Mouse (Mus musculus) heart, embryonic 11.5 days (tissue): ENCODE data around the gene Cog4. TPM values are rescaled to one million over a fixed set of nuclear protein-coding genes. Genes with fewer than 3 reads are reported as not detected.

Experiments
- ATAC-seq: fragments of 200-750 bp; cut with Nextera tagmentation; replicated peaks from 2 replicates; pipeline ENCODE4 v1.8.0; 2017; ENCODE audit warnings: moderate library complexity; ENCODE audit not compliant: insufficient number of reproducible peaks, low FRiP score, low TSS enrichment
- H3K27ac ChIP-seq: fragments of 300-500 bp; sonication (generic); 2 replicates; pipeline ENCODE4 v1.5.1; 2014; ENCODE audit warnings: mild to moderate bottlenecking, low read depth, low read length
- H3K27me3 ChIP-seq: fragments of 300-500 bp; sonication (generic); 2 replicates; pipeline ENCODE4 v1.6.1; 2014; ENCODE audit warnings: mild to moderate bottlenecking, low read length, mixed read lengths; ENCODE audit not compliant: control insufficient read depth, insufficient read depth
- H3K36me3 ChIP-seq: fragments of 300-500 bp; sonication (generic); 2 replicates; pipeline ENCODE4 v1.6.1; 2014; ENCODE audit warnings: mild to moderate bottlenecking, low read length, moderate library complexity, mixed read lengths; ENCODE audit not compliant: control insufficient read depth, insufficient read depth
- H3K4me1 ChIP-seq: fragments of 300-500 bp; sonication (generic); 2 replicates; pipeline ENCODE4 v1.6.1; 2014; ENCODE audit warnings: low read length; ENCODE audit not compliant: control insufficient read depth, insufficient read depth
- H3K4me2 ChIP-seq: fragments of 300-500 bp; sonication (generic); 2 replicates; pipeline ENCODE4 v1.6.1; 2014; ENCODE audit warnings: mild to moderate bottlenecking, moderate library complexity
- H3K4me3 ChIP-seq: fragments of 300-500 bp; sonication (generic); 2 replicates; pipeline ENCODE4 v1.5.1; 2014; ENCODE audit warnings: low read depth, low read length
- H3K9ac ChIP-seq: fragments of 300-500 bp; sonication (generic); 2 replicates; pipeline ENCODE4 v1.6.1; 2014; ENCODE audit warnings: mild to moderate bottlenecking, low read depth, low read length, moderate library complexity
- H3K9me3 ChIP-seq: fragments of 300-500 bp; sonication (generic); replicated peaks from 2 replicates; pipeline ENCODE4 v1.6.1; 2016; ENCODE audit warnings: low read length; ENCODE audit not compliant: control insufficient read depth
- WGBS: fragments of 180-500 bp; shearing (Covaris S2); extraction: QIAGEN DNeasy Blood & Tissue Kit; methylation state at CpG from one replicate; pipeline ENCODE4 v1.1.7; 2014; ENCODE audit not compliant: insufficient replicate concordance; 5-methylcytosine and 5-hydroxymethylcytosine counted together
- polyA plus RNA-seq: library from polyadenylated mRNA; unstranded; fragments of >200 nt; fragmentation: Nextera tagmentation; extraction: Ambion mirVana; gene quantifications from 2 replicates; pipeline ENCODE4 v1.2.1, GENCODE M21; 2014

Gene Cog4
- polyA plus RNA-seq, 1 experiment from 2014 or later: 62.8 TPM

DNA sequence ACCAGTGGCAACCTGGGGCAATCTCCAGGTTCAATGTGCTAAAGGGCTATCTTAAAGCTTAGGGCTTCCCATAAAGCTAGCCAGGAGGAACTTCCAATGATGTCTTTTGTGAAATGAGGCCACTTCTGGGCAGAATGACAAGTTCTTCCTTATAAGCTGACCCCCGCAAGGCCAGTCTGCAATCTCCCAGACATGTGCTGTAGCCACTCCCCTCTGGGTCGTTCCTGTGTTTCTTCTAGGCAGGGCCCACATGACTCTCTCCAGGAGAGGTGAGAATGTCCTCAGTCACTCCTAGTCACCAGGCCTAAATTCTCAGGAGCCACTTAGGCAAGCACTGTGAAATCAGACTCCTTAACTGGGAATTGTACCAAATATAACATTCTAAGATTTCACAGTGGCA, 36.6 kb upstream of the Cog4 start:
- Histone ChIP-seq H3K27me3 (no peaks in the 10 kb centered on the region), H3K27ac (no peak overlapping the region)
- ATAC-seq: no peak

DNA sequence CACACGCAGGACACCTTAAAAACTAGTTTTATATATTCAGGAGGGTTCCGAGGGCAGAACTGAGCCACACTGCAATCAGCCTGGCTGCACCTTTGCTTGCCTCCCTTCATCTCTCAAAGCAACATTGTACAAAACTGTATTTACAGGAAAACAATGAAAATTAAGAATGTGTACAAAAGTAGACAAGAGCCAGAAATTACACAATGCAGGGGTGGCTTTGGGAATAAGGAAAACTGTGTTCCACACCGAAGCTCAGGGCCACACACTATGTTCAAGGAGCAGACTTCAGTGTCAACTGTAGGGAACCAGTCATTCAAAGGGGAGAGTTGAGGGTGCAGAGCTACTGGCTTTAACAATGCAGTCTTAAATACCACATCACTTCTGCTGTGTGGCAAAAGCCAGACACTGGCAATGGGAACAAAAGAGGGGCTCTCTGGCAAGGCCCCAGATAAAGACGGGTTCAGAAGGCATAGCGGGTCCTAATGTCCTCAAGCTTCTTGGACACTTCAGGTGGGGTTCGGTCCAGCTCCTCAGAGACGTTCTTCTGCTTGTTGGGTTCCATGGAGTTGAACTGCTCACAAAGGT, 35.8 kb upstream of the Cog4 start:
- H3K9me3 ChIP-seq: no peaks in the 10 kb centered on the region
- no peak for ATAC-seq
- no peak overlapping the region for H3K27ac ChIP-seq
- H3K36me3 ChIP-seq: peaks cover 54% of the 10 kb centered on the region
- peaks cover 6% of the 10 kb centered on the region; the same call in 1 of the 2 replicates for H3K4me1 ChIP-seq
- WGBS: 88% methylated on average over 7 of the region's 7 CpGs
- H3K27me3 ChIP-seq: no peaks in the 10 kb centered on the region
- no peak overlapping the region for H3K9ac ChIP-seq
- no peak overlapping the region for H3K4me3 ChIP-seq
- no peak overlapping the region for H3K4me2 ChIP-seq

More for the DNA sequence above, 36.6 kb upstream of the Cog4 start:
- Histone ChIP-seq H3K4me1 (peaks cover 6% of the 10 kb centered on the region; the same call in 1 of the 2 replicates), H3K36me3 (peaks cover 47% of the 10 kb centered on the region), H3K9ac (no peak overlapping the region), H3K4me2 (no peak overlapping the region), H3K9me3 (no peaks in the 10 kb centered on the region), H3K4me3 (no peak overlapping the region)
- 32% methylated on average over 2 of the region's 2 CpGs for WGBS

DNA sequence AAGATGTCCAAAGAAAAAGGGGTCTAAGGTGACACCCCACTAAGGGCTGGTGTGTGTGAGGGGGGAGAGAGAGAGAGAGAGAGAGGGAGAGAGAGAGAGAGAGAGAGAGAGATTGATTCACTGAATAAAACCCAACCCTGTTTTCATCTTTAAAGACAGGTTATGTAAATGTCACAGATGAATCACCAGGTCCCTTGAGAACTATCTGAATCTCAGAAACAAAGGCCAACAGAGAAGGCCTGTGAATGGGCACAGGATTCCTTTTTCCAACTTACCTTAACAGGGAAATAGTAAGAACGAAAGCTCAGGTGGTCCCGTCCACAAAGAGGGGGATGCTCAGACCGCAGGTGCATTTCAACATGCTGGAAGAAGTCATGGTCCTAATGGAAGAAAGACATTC, 35.3 kb upstream of the Cog4 start:
- no peak overlapping the region for H3K4me2 ChIP-seq
- no peak overlapping the region for H3K27ac ChIP-seq
- H3K36me3 ChIP-seq: peaks cover 59% of the 10 kb centered on the region
- no peak overlapping the region for H3K4me3 ChIP-seq
- no peak overlapping the region for H3K9ac ChIP-seq
- H3K4me1 ChIP-seq: peaks cover 6% of the 10 kb centered on the region; the same call in 1 of the 2 replicates
- H3K9me3 ChIP-seq: no peaks in the 10 kb centered on the region
- WGBS: 94% methylated on average over 3 of the region's 3 CpGs
- no peaks in the 10 kb centered on the region for H3K27me3 ChIP-seq
- ATAC-seq: no peak

DNA sequence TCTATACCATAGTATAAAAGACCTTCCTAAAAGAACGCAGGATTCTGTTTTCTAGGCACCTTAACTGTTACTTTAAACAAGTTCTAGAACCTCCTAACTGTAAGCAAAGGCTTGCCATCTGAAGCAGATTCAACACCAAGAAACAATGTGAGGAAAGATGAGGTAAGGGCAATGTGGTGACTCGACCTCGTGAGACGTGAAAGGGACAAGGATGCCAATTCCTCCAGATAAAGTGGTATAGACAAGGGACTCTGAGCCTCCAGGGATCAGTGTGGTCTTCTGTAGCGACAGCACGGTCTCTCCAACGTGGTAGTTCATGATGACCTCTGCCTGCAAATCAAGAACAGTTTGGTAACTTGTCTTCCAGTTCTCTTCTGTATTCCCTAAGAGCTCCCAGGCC, 34.6 kb upstream of the Cog4 start:
- Histone ChIP-seq H3K9ac (no peak overlapping the region), H3K4me2 (no peak overlapping the region), H3K36me3 (peaks cover 64% of the 10 kb centered on the region), H3K4me1 (peaks cover 6% of the 10 kb centered on the region; the same call in 1 of the 2 replicates), H3K27ac (no peak overlapping the region), H3K9me3 (no peaks in the 10 kb centered on the region), H3K27me3 (no peaks in the 10 kb centered on the region), H3K4me3 (no peak overlapping the region)
- no peak for ATAC-seq
- WGBS: 84% methylated on average over 7 of the region's 7 CpGs

DNA sequence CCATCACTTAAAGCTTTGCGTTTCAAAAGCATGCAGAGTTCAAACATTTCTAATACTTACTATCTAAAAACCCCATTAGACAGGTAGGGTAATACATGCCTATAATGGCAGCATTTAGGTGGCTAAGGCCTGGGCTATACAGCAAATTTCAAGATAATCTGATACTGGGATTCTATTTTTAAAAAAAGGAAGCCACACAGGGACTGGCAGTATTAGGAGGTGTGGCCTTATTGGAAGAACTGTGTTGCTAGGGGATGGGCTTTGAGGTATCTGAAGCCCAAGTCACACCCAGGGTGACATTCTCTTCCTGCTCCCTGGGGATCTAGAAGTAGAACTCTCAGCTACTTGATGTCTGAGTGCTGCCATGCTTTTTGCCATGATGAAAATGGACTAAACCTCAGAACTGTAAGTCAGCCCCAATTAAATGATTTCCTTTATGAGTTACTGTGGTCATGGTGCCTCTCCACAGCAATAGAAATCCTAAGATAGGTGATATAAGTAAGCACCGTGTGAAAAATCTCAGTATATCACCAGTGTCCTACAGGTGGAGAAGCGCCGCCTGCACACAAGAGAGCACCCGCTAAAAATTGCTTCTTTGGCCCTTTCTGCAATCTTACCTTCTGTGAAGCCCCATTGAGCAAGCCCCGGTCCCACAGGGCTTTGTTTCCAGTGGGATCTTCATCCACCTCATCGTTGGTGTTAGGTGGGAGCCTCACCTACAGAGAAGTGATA, 33.9 kb upstream of the Cog4 start:
- no peaks in the 10 kb centered on the region for H3K9me3 ChIP-seq
- no peaks in the 10 kb centered on the region for H3K27me3 ChIP-seq
- peaks cover 67% of the 10 kb centered on the region for H3K36me3 ChIP-seq
- H3K4me1 ChIP-seq: peaks cover 6% of the 10 kb centered on the region; the same call in 1 of the 2 replicates
- no peak overlapping the region for H3K9ac ChIP-seq
- H3K27ac ChIP-seq: no peak overlapping the region
- 92% methylated on average over 7 of the region's 7 CpGs for WGBS
- no peak for ATAC-seq
- no peak overlapping the region for H3K4me3 ChIP-seq
- no peak overlapping the region for H3K4me2 ChIP-seq

DNA sequence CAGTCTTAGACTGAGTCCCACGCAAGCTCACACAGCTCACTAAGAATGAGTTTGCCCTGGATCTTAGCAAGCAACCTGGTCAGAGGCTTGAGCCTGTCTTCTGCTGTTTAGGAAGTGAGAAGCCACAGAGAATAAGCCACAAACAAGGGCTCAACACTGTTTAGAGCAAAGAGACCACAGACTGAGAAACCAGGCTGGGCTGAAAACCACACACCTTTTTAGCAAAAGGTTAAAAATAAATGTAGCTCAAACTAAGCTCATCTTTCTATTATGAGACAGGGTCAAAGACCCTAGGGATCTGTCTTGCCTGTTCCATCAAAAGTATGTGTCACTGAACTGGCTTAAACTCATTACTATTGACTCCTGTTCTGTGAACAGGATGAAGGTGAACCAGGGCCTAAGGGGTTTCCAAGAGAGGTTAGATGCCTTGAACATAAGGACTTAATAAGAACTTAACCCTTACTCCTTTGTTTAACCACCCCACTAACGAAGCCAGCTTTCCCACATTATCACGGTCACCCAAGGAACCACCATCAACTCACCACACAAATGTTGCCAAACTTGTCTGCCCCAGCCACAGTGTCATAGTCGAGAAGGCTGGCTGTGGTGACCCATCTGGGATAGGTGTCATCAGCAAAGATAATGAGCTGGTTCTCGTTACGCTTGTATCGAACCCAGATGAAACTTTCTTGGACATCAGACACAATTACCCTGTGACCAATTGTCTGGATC, 33.2 kb upstream of the Cog4 start:
- no peaks in the 10 kb centered on the region for H3K9me3 ChIP-seq
- H3K27ac ChIP-seq: no peak overlapping the region
- H3K27me3 ChIP-seq: no peaks in the 10 kb centered on the region
- H3K4me3 ChIP-seq: no peak overlapping the region
- peaks cover 75% of the 10 kb centered on the region for H3K36me3 ChIP-seq
- H3K4me2 ChIP-seq: no peak overlapping the region
- WGBS: 94% methylated on average over 7 of the region's 7 CpGs
- no peak for ATAC-seq
- H3K9ac ChIP-seq: no peak overlapping the region
- H3K4me1 ChIP-seq: peaks cover 6% of the 10 kb centered on the region; the same call in 1 of the 2 replicates

DNA sequence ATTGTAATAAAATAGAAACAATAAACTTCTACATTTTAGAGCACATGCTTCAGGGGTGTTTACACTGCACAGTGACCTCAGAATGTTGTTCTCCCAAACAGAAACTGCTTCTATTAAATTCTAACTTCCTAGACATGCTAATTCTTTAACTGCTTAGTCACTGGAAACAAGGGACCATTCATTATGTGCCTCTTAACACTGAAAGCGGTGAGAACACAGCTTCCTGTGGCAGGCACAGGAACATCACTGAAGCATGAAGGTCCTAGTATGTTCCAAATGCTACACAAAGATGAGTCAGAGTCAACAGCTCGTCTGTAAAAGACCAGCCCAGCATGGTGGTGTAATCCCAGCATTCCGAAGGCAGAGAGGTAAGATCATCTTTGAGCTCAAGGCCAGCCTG, 31.1 kb upstream of the Cog4 start:
- Histone ChIP-seq H3K9me3 (no peaks in the 10 kb centered on the region), H3K4me3 (no peak overlapping the region)

DNA sequence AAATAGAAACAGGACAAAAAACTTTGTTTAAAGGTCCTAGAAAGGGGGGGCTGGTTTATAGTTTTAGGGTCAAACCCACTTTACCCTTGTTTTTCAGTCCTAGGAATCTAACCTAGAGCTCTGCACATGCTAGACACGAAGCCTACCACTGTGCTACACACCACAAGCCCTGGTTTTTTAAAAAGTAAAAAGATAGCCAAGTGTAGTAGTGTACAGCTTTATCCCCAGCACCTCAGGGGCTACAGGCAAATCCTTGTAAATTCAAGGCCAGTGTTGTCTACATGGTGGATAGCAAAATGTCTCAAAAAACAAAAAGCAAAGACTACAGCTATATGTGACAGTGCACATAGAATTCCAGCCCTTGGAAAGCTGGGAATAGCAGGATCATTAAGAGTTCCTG, 29.4 kb upstream of the Cog4 start:
- no peaks in the 10 kb centered on the region for H3K4me1 ChIP-seq
- no peak overlapping the region for H3K27ac ChIP-seq
- no peak overlapping the region for H3K4me2 ChIP-seq
- 83% methylated on average over 1 of the region's 1 CpGs for WGBS
- no peak overlapping the region for H3K4me3 ChIP-seq
- peaks cover 86% of the 10 kb centered on the region for H3K36me3 ChIP-seq
- no peak overlapping the region for H3K9ac ChIP-seq
- H3K27me3 ChIP-seq: no peaks in the 10 kb centered on the region
- no peak for ATAC-seq
- H3K9me3 ChIP-seq: no peaks in the 10 kb centered on the region

More for the DNA sequence above, 31.1 kb upstream of the Cog4 start:
- Histone ChIP-seq H3K4me2 (no peak overlapping the region), H3K9ac (no peak overlapping the region), H3K27ac (no peak overlapping the region), H3K36me3 (peaks cover 86% of the 10 kb centered on the region), H3K4me1 (no peaks in the 10 kb centered on the region), H3K27me3 (no peaks in the 10 kb centered on the region)
- WGBS: 73% methylated on average over 3 of the region's 3 CpGs
- no peak for ATAC-seq
